Mouse (Mus musculus): ENCODE results near the gene Rnasek. TPM values are rescaled to one million over a fixed set of nuclear protein-coding genes. Genes with fewer than 3 reads are reported as not detected.

Gene Rnasek
- total RNA-seq, 2 experiments from 2014 or later, result 91.1 to 93.0 TPM

Small RNA genes within 50 kb of the gene (microRNA-seq; reads per million reads assigned to microRNA genes)
- gene Mir195a, result 749 to 2,934 reads per million in 2 experiments
- gene Mir497, result 0 reads per million in 2 experiments
- 0 reads per million in 2 experiments for gene Mir497b

Other genes starting within 250 kb of the Rnasek start
- gene Gabarap, start 248.7 kb downstream of the Rnasek start, total RNA-seq (2021), result 100 to 1,000 TPM; 195 to 228 TPM
- 10 to 100 TPM; 22.2 to 28.9 TPM for gene Phf23, start 244.1 kb downstream of the Rnasek start, total RNA-seq (2021)
- gene Dvl2, start 239.2 kb downstream of the Rnasek start, total RNA-seq (2021), result 10 to 100 TPM in 1 of 2 experiments, 1 to 10 TPM in 1; 8.2 to 14.7 TPM
- 100 to 1,000 TPM; 217 to 254 TPM for gene Acadvl, start 224.4 kb downstream of the Rnasek start, total RNA-seq (2021)
- 10 to 100 TPM; 16.5 to 28.7 TPM for gene Dlg4, start 222.9 kb downstream of the Rnasek start, total RNA-seq (2021)
- gene Asgr1, start 185.8 kb downstream of the Rnasek start, total RNA-seq (2021), result under 1 TPM in 1 of 2 experiments, not detected in 1; 0.29 TPM
- gene Asgr2, start 147.2 kb downstream of the Rnasek start, total RNA-seq (2021), result under 1 TPM in 1 of 2 experiments, not detected in 1; 0.32 TPM
- 1 to 10 TPM; 3.2 to 4.0 TPM for gene Mgl2, start 109.5 kb downstream of the Rnasek start, total RNA-seq (2021)
- 1 to 10 TPM; 5.1 to 5.8 TPM for gene Clec10a, start 83.6 kb downstream of the Rnasek start, total RNA-seq (2021)
- gene Slc16a11, start 27.1 kb downstream of the Rnasek start, total RNA-seq (2021), result under 1 TPM in 1 of 2 experiments, not detected in 1; 0.63 TPM
- 1 to 10 TPM; 1.1 to 3.7 TPM for gene Slc16a13, start 18.8 kb downstream of the Rnasek start, total RNA-seq (2021)
- 10 to 100 TPM; 12.6 to 21.5 TPM for gene Bcl6b, start 10.0 kb downstream of the Rnasek start, total RNA-seq (2021)
- 10 to 100 TPM; 46.0 to 51.4 TPM for gene 0610010K14Rik, start 1.9 kb downstream of the Rnasek start, total RNA-seq (2021)
- 1 to 10 TPM; 2.8 to 3.8 TPM for gene Gm21988, start within 50 bp of the Rnasek start, total RNA-seq (2021)
- gene Alox12, start 15.5 kb upstream of the Rnasek start, total RNA-seq (2021), result 1 to 10 TPM in 1 of 2 experiments, under 1 TPM in 1; 0.94 to 1.7 TPM
- gene Alox12e, start 82.8 kb upstream of the Rnasek start, total RNA-seq (2021), result not detected
- under 1 TPM in 1 of 2 experiments, not detected in 1; 0.52 TPM for gene Alox15, start 112.2 kb upstream of the Rnasek start, total RNA-seq (2021)
- 10 to 100 TPM; 20.2 to 21.4 TPM for gene Pelp1, start 170.2 kb upstream of the Rnasek start, total RNA-seq (2021)
- gene Arrb2, start 192.8 kb upstream of the Rnasek start, total RNA-seq (2021), result 10 to 100 TPM; 11.0 TPM
- gene Med11, start 212.1 kb upstream of the Rnasek start, total RNA-seq (2021), result 10 to 100 TPM in 1 of 2 experiments, 1 to 10 TPM in 1; 7.6 to 11.0 TPM
- 1 to 10 TPM in 1 of 2 experiments, under 1 TPM in 1; 0.52 to 1.6 TPM for gene Zmynd15, start 219.6 kb upstream of the Rnasek start, total RNA-seq (2021)
- gene Cxcl16, start 220.1 kb upstream of the Rnasek start, total RNA-seq (2021), result 1 to 10 TPM; 3.4 to 5.1 TPM

All from gastrocnemius, postnatal 10 days (tissue).